Mouse (Mus musculus) heart, postnatal 0 days (tissue): ENCODE measurements around the gene Kif5a.

Experiments
- CTCF ChIP-seq: IDR thresholded peaks from 2 replicates; pipeline ENCODE4 v1.5.1; 2016; ENCODE audit warnings: antibody characterized with exemption, control low read depth, low read depth
- EP300 ChIP-seq: IDR thresholded peaks from 2 replicates; pipeline ENCODE4 v1.6.1; 2016; ENCODE audit warnings: antibody characterized with exemption, low read depth

- TF ChIP-seq EP300 = no peak
- TF ChIP-seq CTCF = no peak
Measured at GRCm38 (mm10) chr10:127282620-127283215, 19.6 kb upstream of the Kif5a start.
